Mouse (Mus musculus) intestine, embryonic 15.5 days (tissue): ENCODE measurements around the gene Stam2. TPM values are rescaled to one million over a fixed set of nuclear protein-coding genes. Genes with fewer than 3 reads are reported as not detected.

Source experiments
- polyA plus RNA-seq: library from polyadenylated mRNA; unstranded; fragments of >200 nt; fragmentation: Nextera tagmentation; extraction: Ambion mirVana; gene quantifications from 2 replicates; pipeline ENCODE4 v1.2.1, GENCODE M21; 2015

The Stam2 gene
- polyA plus RNA-seq, 1 experiment from 2014 or later: 34.4 TPM

Other genes starting within 250 kb of the Stam2 start
- 0.83 and 0.89 TPM in 2 replicates for gene Cacnb4, start 65.5 kb downstream of the Stam2 start, polyA plus RNA-seq
- gene Fmnl2, start 115.6 kb upstream of the Stam2 start, polyA plus RNA-seq: 3.5 and 3.6 TPM in 2 replicates